In the genomic region with DNA sequence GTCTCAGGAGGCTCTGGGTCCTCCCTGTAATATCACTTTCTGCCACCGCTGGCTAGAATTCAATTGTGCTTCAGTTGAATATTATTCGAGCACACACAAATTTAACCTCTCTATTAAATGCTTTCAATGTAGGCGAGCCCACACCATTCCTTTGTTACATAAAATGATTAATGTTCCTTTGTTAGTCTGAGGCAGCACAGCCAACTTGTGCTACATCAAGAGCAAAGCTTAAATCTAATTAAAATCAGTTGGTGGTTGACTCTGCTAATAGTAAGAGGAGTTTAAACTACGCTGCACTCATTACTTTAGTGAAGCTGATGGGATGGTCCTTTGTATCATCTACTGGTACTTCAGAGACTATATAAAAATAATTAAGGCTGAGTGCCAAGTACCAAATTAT, we compare ENCODE assay signal across 21 mouse cellular contexts.
DNase-seq lines count a peak whose midpoint lies in the region; ATAC-seq and TF ChIP-seq lines count a peak whose summit lies in the region.
"Had no signal": no experiment of that assay in that cellular context is flagged by ENCODE, and none has a peak within 500 bp of the region (broad histone marks: within the 10 kb centered on the region; RNA-seq: fewer than 3 reads in every experiment).

No protein-coding gene starts in this region.

- TF ChIP-seq CTCF in forebrain, postnatal 0 days (IDR thresholded peaks at IDR 0.05; ENCODE audit: low read depth) = no peak

- 45% methylated on average over 4 of the region's 4 CpGs for WGBS in hindbrain, embryonic 14.5 days
- WGBS in hindbrain, embryonic 12.5 days = 70% methylated on average over 4 of the region's 4 CpGs
- 60% methylated on average over 4 of the region's 4 CpGs for WGBS in midbrain, embryonic 16.5 days
- WGBS in midbrain, embryonic 13.5 days = 62% methylated on average over 4 of the region's 4 CpGs
- WGBS in forebrain, postnatal 0 days = 39% methylated on average over 4 of the region's 4 CpGs

- peak; percentile 55 for DNase-seq in hindbrain, embryonic 14.5 days (ENCODE audit: low spot score)
- DNase-seq in forebrain, postnatal 0 days = no peak
- no peak for DNase-seq in spleen, postnatal 14 days (ENCODE audit: low spot score in 2 of 2)
- DNase-seq: cerebellum, adult 18-20 months; cerebellum, postnatal 14 days; gastrocnemius, adult 2 months; heart, postnatal 4 days; kidney, postnatal 14 days; layer of hippocampus, postnatal 36 days; lung, adult 18-20 months; lung, postnatal 14 days; thymus, postnatal 25 days had no signal

- H3K27ac ChIP-seq in hindbrain, embryonic 14.5 days = peak overlapping the region; percentile 44; the same call in 1 of the 2 replicates
- H3K27ac ChIP-seq in hindbrain, embryonic 12.5 days = no peak overlapping the region
- H3K27ac ChIP-seq in midbrain, embryonic 16.5 days (ENCODE audit: low read length) = no peak overlapping the region
- H3K27ac ChIP-seq in midbrain, embryonic 13.5 days = no peak overlapping the region
- no peak overlapping the region for H3K27ac ChIP-seq in forebrain, postnatal 0 days (ENCODE audit: low read depth, low read length)
- H3K27ac ChIP-seq: gastrocnemius, adult 2 months; heart, embryonic 10.5 days; intestine, embryonic 15.5 days; layer of hippocampus, adult 2 months; limb, embryonic 13.5 days; liver, embryonic 12.5 days had no signal

- H3K4me1 ChIP-seq in hindbrain, embryonic 14.5 days (replicated peaks; ENCODE audit: control insufficient read depth, insufficient read depth, low read length) = peaks cover 18% of the 10 kb centered on the region
- H3K4me1 ChIP-seq in hindbrain, embryonic 12.5 days = no peaks in the 10 kb centered on the region
- H3K4me1 ChIP-seq in midbrain, embryonic 16.5 days (ENCODE audit: control insufficient read depth, insufficient read depth, low read length) = 0 out of 2 replicates have a peak, but pooled peaks cover 3% of the 10 kb centered on the region
- H3K4me1 ChIP-seq in midbrain, embryonic 13.5 days (replicated peaks) = peaks cover 7% of the 10 kb centered on the region; the same call in 1 of the 2 replicates
- no peaks in the 10 kb centered on the region for H3K4me1 ChIP-seq in forebrain, postnatal 0 days (ENCODE audit: insufficient read depth)
- H3K4me1 ChIP-seq: heart, embryonic 10.5 days; intestine, embryonic 15.5 days; limb, embryonic 13.5 days; liver, embryonic 12.5 days had no signal

- no peaks in the 10 kb centered on the region for H3K27me3 ChIP-seq in hindbrain, embryonic 14.5 days (ENCODE audit: control insufficient read depth, insufficient read depth, low read length)
- H3K27me3 ChIP-seq in hindbrain, embryonic 12.5 days = no peaks in the 10 kb centered on the region
- H3K27me3 ChIP-seq in midbrain, embryonic 16.5 days (ENCODE audit: control insufficient read depth, insufficient read depth, low read depth, low read length) = no peaks in the 10 kb centered on the region
- H3K27me3 ChIP-seq in midbrain, embryonic 13.5 days = no peaks in the 10 kb centered on the region
- no peaks in the 10 kb centered on the region for H3K27me3 ChIP-seq in forebrain, postnatal 0 days (ENCODE audit: insufficient read depth, low read length)
- H3K27me3 ChIP-seq: intestine, embryonic 15.5 days; limb, embryonic 13.5 days; liver, embryonic 12.5 days had no signal

- H3K9me3 ChIP-seq in hindbrain, embryonic 14.5 days (ENCODE audit: control insufficient read depth, low read length) = no peaks in the 10 kb centered on the region
- H3K9me3 ChIP-seq in hindbrain, embryonic 12.5 days (replicated peaks) = no peaks in the 10 kb centered on the region
- H3K9me3 ChIP-seq in midbrain, embryonic 16.5 days (replicated peaks; ENCODE audit: control insufficient read depth, low read length, poor library complexity, severe bottlenecking) = no peaks in the 10 kb centered on the region
- no peaks in the 10 kb centered on the region for H3K9me3 ChIP-seq in midbrain, embryonic 13.5 days
- no peaks in the 10 kb centered on the region for H3K9me3 ChIP-seq in forebrain, postnatal 0 days (ENCODE audit: low read length)
- H3K9me3 ChIP-seq: heart, embryonic 10.5 days; intestine, embryonic 15.5 days; limb, embryonic 13.5 days; liver, embryonic 12.5 days had no signal

- H3K4me2 ChIP-seq in hindbrain, embryonic 14.5 days (replicated peaks) = no peak overlapping the region
- H3K4me2 ChIP-seq in hindbrain, embryonic 12.5 days (replicated peaks) = no peak overlapping the region
- no peak overlapping the region for H3K4me2 ChIP-seq in midbrain, embryonic 16.5 days (ENCODE audit: low read length)
- no peak overlapping the region for H3K4me2 ChIP-seq in midbrain, embryonic 13.5 days (replicated peaks)
- no peak overlapping the region for H3K4me2 ChIP-seq in forebrain, postnatal 0 days (ENCODE audit: low read depth)
- H3K4me2 ChIP-seq: intestine, embryonic 15.5 days; limb, embryonic 13.5 days; liver, embryonic 12.5 days had no signal

- H3K4me3 ChIP-seq in hindbrain, embryonic 14.5 days (replicated peaks; ENCODE audit: low read length) = no peak overlapping the region
- no peak overlapping the region for H3K4me3 ChIP-seq in hindbrain, embryonic 12.5 days
- H3K4me3 ChIP-seq in midbrain, embryonic 16.5 days (ENCODE audit: low read depth, low read length) = no peak overlapping the region
- H3K4me3 ChIP-seq in midbrain, embryonic 13.5 days (replicated peaks) = no peak overlapping the region
- H3K4me3 ChIP-seq in forebrain, postnatal 0 days (ENCODE audit: low read depth, low read length) = no peak overlapping the region
- H3K4me3 ChIP-seq: gastrocnemius, adult 2 months; heart, embryonic 10.5 days; intestine, embryonic 15.5 days; layer of hippocampus, adult 2 months; limb, embryonic 13.5 days; liver, embryonic 12.5 days had no signal

- H3K36me3 ChIP-seq in hindbrain, embryonic 14.5 days (replicated peaks; ENCODE audit: control insufficient read depth, insufficient read depth) = peaks cover 32% of the 10 kb centered on the region
- H3K36me3 ChIP-seq in hindbrain, embryonic 12.5 days = peaks cover 33% of the 10 kb centered on the region
- H3K36me3 ChIP-seq in midbrain, embryonic 16.5 days (ENCODE audit: control insufficient read depth, insufficient read depth, low read length) = peaks cover 28% of the 10 kb centered on the region
- H3K36me3 ChIP-seq in midbrain, embryonic 13.5 days = peaks cover 39% of the 10 kb centered on the region
- peaks cover 17% of the 10 kb centered on the region; the same call in 1 of the 2 replicates for H3K36me3 ChIP-seq in forebrain, postnatal 0 days (ENCODE audit: insufficient read depth)
- H3K36me3 ChIP-seq: heart, embryonic 10.5 days; intestine, embryonic 15.5 days; liver, embryonic 12.5 days had no signal

- peak; percentile 44 for ATAC-seq in hindbrain, embryonic 14.5 days (ENCODE audit: low FRiP score)
- ATAC-seq in hindbrain, embryonic 12.5 days (ENCODE audit: low FRiP score) = no peak
- peak; percentile 61; the same call in 1 of the 2 replicates for ATAC-seq in midbrain, embryonic 16.5 days
- ATAC-seq in midbrain, embryonic 13.5 days = no peak
- ATAC-seq in forebrain, postnatal 0 days = peak; percentile 16; the same call in 1 of the 2 replicates
- ATAC-seq in granulocyte monocyte progenitor cell, adult 5-6 weeks (replicated peaks; ENCODE audit: poor library complexity, severe bottlenecking) = no peak
- ATAC-seq: intestine, embryonic 15.5 days; liver, embryonic 12.5 days had no signal

- H3K9ac ChIP-seq in hindbrain, embryonic 14.5 days = no peak overlapping the region
- H3K9ac ChIP-seq in hindbrain, embryonic 12.5 days = no peak overlapping the region
- H3K9ac ChIP-seq in midbrain, embryonic 16.5 days (ENCODE audit: low read depth, low read length) = no peak overlapping the region
- H3K9ac ChIP-seq in midbrain, embryonic 13.5 days (replicated peaks) = no peak overlapping the region
- no peak overlapping the region for H3K9ac ChIP-seq in forebrain, postnatal 0 days
- H3K9ac ChIP-seq: intestine, embryonic 15.5 days; limb, embryonic 13.5 days; liver, embryonic 12.5 days had no signal

Comparison
In these comparisons a context has a peak if more than half of its experiments do, and no peak if none do; other contexts are left out.
1. ATAC-seq: peak in hindbrain, embryonic 14.5 days (single experiment), midbrain, embryonic 16.5 days (single experiment) and forebrain, postnatal 0 days (single experiment); none in hindbrain, embryonic 12.5 days (single experiment), midbrain, embryonic 13.5 days (single experiment) and granulocyte monocyte progenitor cell, adult 5-6 weeks (single experiment).